In genomic region chr4:12784479-12784878, GRCm38 (mm10) we compare ENCODE assay signal across 18 mouse cellular contexts.
"Had no signal": no experiment of that assay in that cellular context is flagged by ENCODE, and none has a peak within 500 bp of the region (broad histone marks: within the 10 kb centered on the region; RNA-seq: fewer than 3 reads in every experiment).

No protein-coding gene starts in this region.

- H3K9me3 ChIP-seq: intestine, embryonic 15.5 days; limb, embryonic 12.5 days; liver, embryonic 13.5 days; lung, embryonic 15.5 days; megakaryocyte, embryonic 14.5 days; neural tube, embryonic 12.5 days; stomach, embryonic 15.5 days had no signal

- H3K4me1 ChIP-seq: intestine, embryonic 15.5 days; liver, embryonic 13.5 days; neural tube, embryonic 12.5 days; stomach, embryonic 15.5 days had no signal

- H3K27me3 ChIP-seq: intestine, embryonic 15.5 days; limb, embryonic 12.5 days; liver, embryonic 13.5 days; lung, embryonic 15.5 days; megakaryocyte, embryonic 14.5 days; neural tube, embryonic 12.5 days; stomach, embryonic 15.5 days had no signal

- H3K9ac ChIP-seq: intestine, embryonic 15.5 days; limb, embryonic 12.5 days; liver, embryonic 13.5 days; liver, postnatal 0 days; lung, embryonic 15.5 days; neural tube, embryonic 12.5 days; stomach, embryonic 15.5 days had no signal

- H3K27ac ChIP-seq: intestine, embryonic 15.5 days; left cerebral cortex, adult 2 months; limb, embryonic 12.5 days; liver, embryonic 13.5 days; lung, embryonic 15.5 days; macrophage; neural tube, embryonic 12.5 days; stomach, embryonic 15.5 days had no signal

- H3K4me3 ChIP-seq: intestine, embryonic 15.5 days; left cerebral cortex, adult 2 months; limb, embryonic 12.5 days; liver, embryonic 13.5 days; lung, embryonic 15.5 days; megakaryocyte, embryonic 14.5 days; myocyte; neural tube, embryonic 12.5 days; stomach, embryonic 15.5 days had no signal

- ATAC-seq: intestine, embryonic 15.5 days; liver, postnatal 0 days had no signal

- DNase-seq: kidney, adult 18-20 months; kidney, postnatal 10 days; liver; liver, embryonic 13.5 days; liver, postnatal 0 days; lung, postnatal 14 days; right cerebral cortex, postnatal 14 days; thymus, adult 2 months; thymus, postnatal 25 days had no signal

- H3K4me2 ChIP-seq: intestine, embryonic 15.5 days; limb, embryonic 12.5 days; liver, embryonic 13.5 days; lung, embryonic 15.5 days; neural tube, embryonic 12.5 days; stomach, embryonic 15.5 days had no signal

- H3K36me3 ChIP-seq: intestine, embryonic 15.5 days; limb, embryonic 12.5 days; liver, embryonic 13.5 days; lung, embryonic 15.5 days; neural tube, embryonic 12.5 days; stomach, embryonic 15.5 days had no signal
